Mouse (Mus musculus) midbrain, embryonic 14.5 days (tissue): ENCODE data around the gene Lmf2. TPM values are rescaled to one million over a fixed set of nuclear protein-coding genes. Genes with fewer than 3 reads are reported as not detected.
A peak's percentile ranks its signal among the peaks of the same experiment; 100 is the strongest.

Experiments used
- ATAC-seq: fragments of 200-750 bp; cut with Nextera tagmentation; 2 replicates; pipeline ENCODE4 v1.8.0; 2017; ENCODE audit warnings: moderate number of reproducible peaks, moderate library complexity; ENCODE audit not compliant: low FRiP score, low TSS enrichment
- DNase-seq: peaks from one replicate; pipeline ENCODE4 v3.0.0-alpha.2; 2015
- H3K27ac ChIP-seq: fragments of 300-500 bp; sonication (generic); replicated peaks from 2 replicates; pipeline ENCODE4 v1.5.1; 2014; ENCODE audit warnings: mild to moderate bottlenecking, low read depth, low read length, moderate library complexity
- H3K27me3 ChIP-seq: fragments of 300-500 bp; sonication (generic); 2 replicates; pipeline ENCODE4 v1.6.1; 2014; ENCODE audit warnings: low read length, control low read depth, mixed read lengths; ENCODE audit not compliant: control insufficient read depth, insufficient read depth
- H3K36me3 ChIP-seq: fragments of 300-500 bp; sonication (generic); 2 replicates; pipeline ENCODE4 v1.6.1; 2014; ENCODE audit warnings: low read length, control low read depth; ENCODE audit not compliant: control insufficient read depth, insufficient read depth
- H3K4me1 ChIP-seq: fragments of 300-500 bp; sonication (generic); 2 replicates; pipeline ENCODE4 v1.6.1; 2014; ENCODE audit warnings: mild to moderate bottlenecking, antibody characterized with exemption, low read length, control low read depth; ENCODE audit not compliant: control insufficient read depth, insufficient read depth
- H3K4me2 ChIP-seq: fragments of 300-500 bp; sonication (generic); 2 replicates; pipeline ENCODE4 v1.6.1; 2014; ENCODE audit warnings: mild to moderate bottlenecking, low read length, moderate library complexity
- H3K4me3 ChIP-seq: fragments of 300-500 bp; sonication (generic); replicated peaks from 2 replicates; pipeline ENCODE4 v1.5.1; 2014; ENCODE audit warnings: low read depth, low read length
- H3K9ac ChIP-seq: fragments of 300-500 bp; sonication (generic); replicated peaks from 2 replicates; pipeline ENCODE4 v1.6.1; 2014; ENCODE audit warnings: mild to moderate bottlenecking, low read length, moderate library complexity
- H3K9me3 ChIP-seq: fragments of 300-500 bp; sonication (generic); 2 replicates; pipeline ENCODE4 v1.6.1; 2016; ENCODE audit warnings: low read length, control low read depth, mixed read lengths; ENCODE audit not compliant: control insufficient read depth
- WGBS: fragments of 180-500 bp; shearing (Covaris S2); extraction: QIAGEN DNeasy Blood & Tissue Kit; methylation state at CpG from one replicate; pipeline ENCODE4 v1.1.7; 2014; 5-methylcytosine and 5-hydroxymethylcytosine counted together
- polyA plus RNA-seq: library from polyadenylated mRNA; unstranded; fragments of >200 nt; fragmentation: Nextera tagmentation; extraction: Ambion mirVana; gene quantifications from 2 replicates; pipeline ENCODE4 v1.2.1, GENCODE M21; 2014

Gene Lmf2
- polyA plus RNA-seq, 1 experiment from 2014 or later, result 23.9 TPM

DNA sequence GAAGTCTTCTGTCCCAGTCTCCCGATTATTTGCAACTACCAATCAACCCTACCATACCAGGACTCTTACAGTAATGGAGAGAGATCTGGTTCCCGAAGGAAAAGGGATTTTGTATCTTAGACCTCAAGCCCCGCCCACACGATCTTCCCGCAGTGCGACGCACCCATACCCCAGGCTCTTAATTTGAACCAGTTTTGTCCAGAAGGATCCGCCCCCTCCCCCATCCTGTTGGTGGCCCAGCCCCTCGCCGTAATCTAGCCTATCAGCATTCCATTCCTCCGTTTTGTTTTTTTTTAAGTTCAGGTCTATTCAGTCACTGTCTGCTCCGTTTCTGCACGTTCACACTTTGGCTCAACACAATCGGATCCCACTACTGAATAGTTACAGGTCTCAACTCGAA is 913 bp upstream of the Lmf2 start:
- H3K4me1 ChIP-seq, result peaks cover 18% of the 10 kb centered on the region
- DNase-seq, result peak; percentile 81
- peak; percentile 31; the same call in 1 of the 2 replicates for ATAC-seq
- peak overlapping the region; percentile 80; the same call in 1 of the 2 replicates for H3K27ac ChIP-seq
- H3K36me3 ChIP-seq, result peaks cover 37% of the 10 kb centered on the region
- H3K9ac ChIP-seq, result peak overlapping the region; percentile 71; the same call in 1 of the 2 replicates
- peak overlapping the region; percentile 84 for H3K4me2 ChIP-seq
- no peaks in the 10 kb centered on the region for H3K9me3 ChIP-seq
- H3K27me3 ChIP-seq, result no peaks in the 10 kb centered on the region
- WGBS, result 1% methylated on average over 15 of the region's 15 CpGs
- H3K4me3 ChIP-seq, result peak overlapping the region; percentile 78

- peak overlapping the region; percentile 78 for H3K4me3 ChIP-seq
- ATAC-seq (no peak), DNase-seq (no peak)
- H3K36me3 ChIP-seq, result peaks cover 35% of the 10 kb centered on the region
- H3K9ac ChIP-seq, result peak overlapping the region; percentile 71
- 86% methylated on average over 7 of the region's 7 CpGs for WGBS
- no peak overlapping the region for H3K27ac ChIP-seq
- no peaks in the 10 kb centered on the region for H3K27me3 ChIP-seq
- no peaks in the 10 kb centered on the region for H3K9me3 ChIP-seq
- H3K4me2 ChIP-seq, result peak overlapping the region; percentile 84
- peaks cover 18% of the 10 kb centered on the region for H3K4me1 ChIP-seq
Observed at GRCm38 (mm10) chr15:89354455-89354854, 1.0 kb downstream of the Lmf2 start.

DNA sequence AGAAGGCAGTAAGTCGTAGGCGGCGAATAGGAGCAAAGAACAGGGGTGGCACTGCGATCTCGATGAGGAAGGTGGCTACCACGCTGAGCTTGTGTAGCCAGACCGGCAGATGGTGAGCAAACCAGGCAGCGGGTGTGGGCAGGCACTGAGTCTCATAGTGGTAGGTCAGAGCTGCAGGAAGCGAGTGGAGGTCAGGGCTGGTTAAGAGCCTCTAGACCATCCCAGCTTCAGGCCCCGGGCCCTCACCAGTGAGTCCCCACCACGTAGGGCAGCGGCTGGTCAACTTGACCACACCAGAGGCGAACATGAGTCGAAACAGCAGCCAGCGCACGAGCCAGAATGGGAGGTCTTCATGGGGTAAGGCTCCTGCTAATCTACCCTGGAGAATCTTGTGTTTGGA is 1.6 kb downstream of the Lmf2 start:
- H3K27ac ChIP-seq, result no peak overlapping the region
- no peak overlapping the region for H3K4me2 ChIP-seq
- DNase-seq, result no peak
- no peak overlapping the region; the same call in 1 of the 2 replicates for H3K9ac ChIP-seq
- H3K4me3 ChIP-seq, result no peak overlapping the region
- WGBS, result 96% methylated on average over 16 of the region's 16 CpGs
- H3K36me3 ChIP-seq, result peaks cover 35% of the 10 kb centered on the region
- no peaks in the 10 kb centered on the region for H3K9me3 ChIP-seq
- peaks cover 18% of the 10 kb centered on the region for H3K4me1 ChIP-seq
- no peak for ATAC-seq
- no peaks in the 10 kb centered on the region for H3K27me3 ChIP-seq

DNA sequence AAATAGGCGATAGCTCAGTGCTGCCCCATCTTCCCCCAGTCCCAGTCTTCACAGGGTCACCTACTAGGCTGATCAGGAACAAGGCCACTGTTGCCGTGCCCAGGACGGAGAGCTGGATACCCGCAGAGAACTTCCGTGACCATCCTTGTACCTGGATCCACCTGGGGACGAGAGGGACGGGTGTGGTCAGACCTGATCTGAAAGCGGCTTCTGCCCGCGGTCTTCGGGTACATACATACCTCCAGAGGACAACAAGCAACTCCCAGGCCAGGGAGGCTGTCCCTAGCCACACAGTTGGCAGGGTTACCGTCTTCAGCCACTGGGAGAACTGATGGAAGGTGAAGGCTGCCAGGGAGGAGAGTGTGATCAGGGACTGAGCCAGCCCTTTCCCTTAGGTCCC is 2.7 kb downstream of the Lmf2 start:
- no peak overlapping the region for H3K27ac ChIP-seq
- no peak overlapping the region for H3K4me2 ChIP-seq
- H3K9ac ChIP-seq, result no peak overlapping the region
- peaks cover 35% of the 10 kb centered on the region for H3K36me3 ChIP-seq
- peaks cover 18% of the 10 kb centered on the region for H3K4me1 ChIP-seq
- no peaks in the 10 kb centered on the region for H3K9me3 ChIP-seq
- H3K4me3 ChIP-seq, result no peak overlapping the region
- no peak for DNase-seq
- no peaks in the 10 kb centered on the region for H3K27me3 ChIP-seq
- ATAC-seq, result no peak
- 95% methylated on average over 12 of the region's 12 CpGs for WGBS

- ATAC-seq (no peak), DNase-seq (no peak)
- H3K27ac ChIP-seq, result no peak overlapping the region
- H3K9ac ChIP-seq, result no peak overlapping the region
- H3K4me1 ChIP-seq, result peaks cover 15% of the 10 kb centered on the region
- no peak overlapping the region for H3K4me2 ChIP-seq
- H3K36me3 ChIP-seq, result peaks cover 35% of the 10 kb centered on the region
- H3K27me3 ChIP-seq, result no peaks in the 10 kb centered on the region
- WGBS, result 97% methylated on average over 14 of the region's 14 CpGs
- no peaks in the 10 kb centered on the region for H3K9me3 ChIP-seq
- H3K4me3 ChIP-seq, result no peak overlapping the region
Observed at GRCm38 (mm10) chr15:89352054-89352453, 3.4 kb downstream of the Lmf2 start.

DNA sequence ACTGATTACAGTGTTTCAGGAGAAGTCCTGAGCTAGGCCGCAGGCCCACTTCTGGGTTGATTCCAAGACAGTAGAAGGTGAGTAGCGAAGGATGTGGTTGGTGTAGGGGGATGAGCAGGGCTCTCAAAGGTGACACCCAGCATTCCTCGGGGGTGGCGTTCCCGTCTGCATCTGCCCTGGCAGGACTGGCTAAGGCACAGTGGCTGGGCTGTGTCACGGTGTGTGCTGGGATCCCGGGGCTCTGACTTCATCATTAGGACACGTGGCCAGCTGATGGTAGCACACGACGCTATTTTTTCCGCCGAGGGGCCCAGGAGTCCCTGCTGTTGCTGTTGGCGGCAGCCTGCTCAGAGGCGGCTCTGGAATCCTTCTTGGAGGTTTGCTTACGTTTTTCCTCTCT is 4.2 kb downstream of the Lmf2 start:
- no peak overlapping the region for H3K4me3 ChIP-seq
- H3K27ac ChIP-seq, result no peak overlapping the region
- H3K9me3 ChIP-seq, result no peaks in the 10 kb centered on the region
- ATAC-seq (no peak), DNase-seq (no peak)
- H3K4me2 ChIP-seq, result no peak overlapping the region
- WGBS, result 93% methylated on average over 15 of the region's 15 CpGs
- H3K9ac ChIP-seq, result no peak overlapping the region
- no peaks in the 10 kb centered on the region for H3K27me3 ChIP-seq
- H3K4me1 ChIP-seq, result peaks cover 8% of the 10 kb centered on the region
- peaks cover 35% of the 10 kb centered on the region for H3K36me3 ChIP-seq

DNA sequence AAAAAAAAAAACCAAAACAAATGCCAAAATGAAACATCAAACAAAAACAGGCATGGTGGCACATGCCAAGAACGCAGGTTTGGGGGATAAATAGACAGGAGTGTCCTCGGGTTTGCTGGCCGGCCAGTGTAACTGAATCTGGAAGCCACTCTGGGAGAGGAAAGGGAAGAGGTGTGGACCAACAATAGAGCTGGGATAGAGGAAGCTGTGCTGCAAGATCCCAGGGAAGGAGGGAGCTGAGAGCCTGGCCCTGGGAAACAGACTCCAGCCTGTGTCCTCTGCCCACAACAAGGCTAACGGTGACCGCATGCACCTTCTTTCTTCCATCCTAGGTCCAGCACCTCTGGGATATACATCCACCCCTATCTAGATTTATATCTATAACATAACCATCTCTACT is 5.0 kb downstream of the Lmf2 start:
- no peak overlapping the region for H3K4me3 ChIP-seq
- 90% methylated on average over 5 of the region's 5 CpGs for WGBS
- no peaks in the 10 kb centered on the region for H3K9me3 ChIP-seq
- DNase-seq, result no peak
- H3K27ac ChIP-seq, result no peak overlapping the region
- H3K4me2 ChIP-seq, result no peak overlapping the region
- peaks cover 35% of the 10 kb centered on the region for H3K36me3 ChIP-seq
- ATAC-seq, result no peak
- peaks cover 6% of the 10 kb centered on the region for H3K4me1 ChIP-seq
- H3K27me3 ChIP-seq, result no peaks in the 10 kb centered on the region
- no peak overlapping the region for H3K9ac ChIP-seq

- Histone ChIP-seq H3K4me3 (no peak overlapping the region), H3K9ac (no peak overlapping the region), H3K36me3 (no peaks in the 10 kb centered on the region), H3K27ac (no peak overlapping the region), H3K27me3 (no peaks in the 10 kb centered on the region), H3K9me3 (no peaks in the 10 kb centered on the region), H3K4me2 (no peak overlapping the region), H3K4me1 (no peaks in the 10 kb centered on the region)
- 88% methylated on average over 3 of the region's 3 CpGs for WGBS
- DNase-seq (no peak), ATAC-seq (no peak)
Observed at GRCm38 (mm10) chr15:89343325-89343724, 12.1 kb downstream of the Lmf2 start.

DNA sequence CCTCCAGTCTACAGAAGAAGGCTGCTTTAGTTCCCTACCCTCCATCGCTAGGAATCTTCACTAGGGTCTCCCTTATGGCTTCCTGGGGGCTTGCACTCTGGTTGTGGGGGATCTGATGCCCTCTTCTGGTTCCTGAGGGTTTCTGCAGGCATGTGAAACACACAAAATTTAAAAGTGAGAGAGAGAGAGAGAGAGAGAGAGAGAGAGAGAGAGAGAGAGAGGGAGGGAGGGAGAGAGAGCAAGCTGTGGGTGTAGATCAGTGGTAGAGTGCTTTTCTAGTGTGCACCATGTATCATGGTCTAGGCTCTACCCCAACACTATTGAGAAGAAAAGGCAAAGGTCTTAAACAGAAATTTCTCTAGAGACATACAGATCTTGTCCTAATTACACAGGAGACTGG is 13.8 kb downstream of the Lmf2 start:
- H3K27ac ChIP-seq, result no peak overlapping the region

More for the DNA sequence above, 13.8 kb downstream of the Lmf2 start:
- 30% methylated on average over 1 of the region's 1 CpGs for WGBS
- Histone ChIP-seq H3K9ac (no peak overlapping the region), H3K4me3 (no peak overlapping the region), H3K36me3 (no peaks in the 10 kb centered on the region), H3K27me3 (no peaks in the 10 kb centered on the region), H3K4me2 (no peak overlapping the region), H3K4me1 (no peaks in the 10 kb centered on the region), H3K9me3 (no peaks in the 10 kb centered on the region)
- DNase-seq (no peak), ATAC-seq (no peak)
